Mouse (Mus musculus) limb, embryonic 13.5 days (tissue): ENCODE data around the gene Tedc2. TPM values are rescaled to one million over a fixed set of nuclear protein-coding genes. Genes with fewer than 3 reads are reported as not detected.

Experiments
- ATAC-seq: fragments of 200-750 bp; cut with Nextera tagmentation; 2 replicates; pipeline ENCODE4 v1.8.0; 2017; ENCODE audit warnings: low read depth, moderate number of reproducible peaks, moderate TSS enrichment; ENCODE audit not compliant: low FRiP score
- H3K27ac ChIP-seq: fragments of 300-500 bp; sonication (generic); 2 replicates; pipeline ENCODE4 v1.5.1; 2015; ENCODE audit warnings: inconsistent platforms, mild to moderate bottlenecking, moderate library complexity
- H3K27me3 ChIP-seq: fragments of 300-500 bp; sonication (generic); 2 replicates; pipeline ENCODE4 v1.6.1; 2015; ENCODE audit warnings: mild to moderate bottlenecking, inconsistent platforms
- H3K36me3 ChIP-seq: fragments of 300-500 bp; sonication (generic); 2 replicates; pipeline ENCODE4 v1.6.1; 2015; ENCODE audit warnings: inconsistent platforms, mild to moderate bottlenecking, moderate library complexity
- H3K4me1 ChIP-seq: fragments of 300-500 bp; sonication (generic); 2 replicates; pipeline ENCODE4 v1.6.1; 2015; ENCODE audit warnings: inconsistent platforms
- H3K4me2 ChIP-seq: fragments of 300-500 bp; sonication (generic); replicated peaks from 2 replicates; pipeline ENCODE4 v1.6.1; 2015; ENCODE audit warnings: inconsistent platforms, mild to moderate bottlenecking, moderate library complexity
- H3K4me3 ChIP-seq: fragments of 300-500 bp; sonication (generic); 2 replicates; pipeline ENCODE4 v1.5.1; 2015; ENCODE audit warnings: moderate library complexity, mild to moderate bottlenecking, inconsistent platforms
- H3K9ac ChIP-seq: fragments of 300-500 bp; sonication (generic); 2 replicates; pipeline ENCODE4 v1.6.1; 2015; ENCODE audit warnings: mild to moderate bottlenecking, inconsistent platforms
- H3K9me3 ChIP-seq: fragments of 300-500 bp; sonication (generic); 2 replicates; pipeline ENCODE4 v1.6.1; 2016; ENCODE audit warnings: inconsistent platforms
- WGBS: fragments of 180-500 bp; shearing (Covaris S2); methylation state at CpG from one replicate; pipeline ENCODE4 v1.1.7; 2015; 5-methylcytosine and 5-hydroxymethylcytosine counted together
- polyA plus RNA-seq: library from polyadenylated mRNA; unstranded; fragments of >200 nt; fragmentation: Nextera tagmentation; extraction: Ambion mirVana; gene quantifications from 2 replicates; pipeline ENCODE4 v1.2.1, GENCODE M21; 2015

The Tedc2 gene
- polyA plus RNA-seq, 1 experiment from 2014 or later: 16.3 TPM

DNA sequence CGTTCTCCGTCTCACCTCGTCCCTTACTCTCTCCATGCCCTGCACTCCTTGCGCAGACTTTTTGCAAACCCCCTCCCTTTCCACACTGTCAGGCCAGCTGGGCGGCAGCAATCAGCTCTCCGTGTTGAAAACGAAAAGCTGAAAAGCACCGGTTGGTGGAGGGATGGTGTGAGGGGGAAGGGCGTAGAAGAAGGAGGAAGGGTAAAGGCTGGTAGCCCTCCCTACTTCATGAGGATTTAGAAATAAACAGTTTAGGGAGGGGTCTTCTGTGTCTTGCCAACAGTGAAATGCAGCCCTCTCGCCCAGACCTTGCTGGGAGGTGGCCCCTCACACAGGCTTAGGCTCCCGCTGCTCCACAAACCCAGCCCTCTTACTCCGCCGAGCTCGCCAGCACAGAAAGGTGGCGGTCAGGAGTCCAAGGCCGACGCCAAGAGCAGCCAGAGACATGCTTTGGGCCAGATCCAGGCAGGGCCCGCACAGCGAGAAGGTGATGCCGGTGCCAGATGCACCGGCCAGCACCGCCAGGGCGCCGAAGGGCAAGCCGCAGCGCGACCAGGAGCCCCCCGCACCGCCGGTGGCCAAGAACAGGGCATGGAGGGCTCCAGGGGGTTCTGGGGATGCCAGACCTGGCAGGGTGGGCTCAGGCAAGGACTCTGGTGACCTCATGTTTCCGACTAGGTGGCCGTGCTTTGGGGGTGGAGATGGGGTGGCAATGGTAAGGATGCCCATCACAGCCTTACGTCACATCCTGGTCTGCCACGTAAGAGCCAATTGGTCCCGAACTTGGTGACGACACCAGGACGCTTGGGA, 8.8 kb downstream of the Tedc2 start:
- peak overlapping the region; percentile 97 for H3K27ac ChIP-seq
- no peaks in the 10 kb centered on the region for H3K9me3 ChIP-seq
- peaks cover 26% of the 10 kb centered on the region for H3K36me3 ChIP-seq
- H3K4me2 ChIP-seq: peak overlapping the region; percentile 98
- H3K4me3 ChIP-seq: peak overlapping the region; percentile 56
- H3K27me3 ChIP-seq: no peaks in the 10 kb centered on the region
- under 1% methylated on average over 37 of the region's 37 CpGs for WGBS
- peak; percentile 8 for ATAC-seq
- H3K9ac ChIP-seq: peak overlapping the region; percentile 82
- peaks cover 50% of the 10 kb centered on the region for H3K4me1 ChIP-seq

DNA sequence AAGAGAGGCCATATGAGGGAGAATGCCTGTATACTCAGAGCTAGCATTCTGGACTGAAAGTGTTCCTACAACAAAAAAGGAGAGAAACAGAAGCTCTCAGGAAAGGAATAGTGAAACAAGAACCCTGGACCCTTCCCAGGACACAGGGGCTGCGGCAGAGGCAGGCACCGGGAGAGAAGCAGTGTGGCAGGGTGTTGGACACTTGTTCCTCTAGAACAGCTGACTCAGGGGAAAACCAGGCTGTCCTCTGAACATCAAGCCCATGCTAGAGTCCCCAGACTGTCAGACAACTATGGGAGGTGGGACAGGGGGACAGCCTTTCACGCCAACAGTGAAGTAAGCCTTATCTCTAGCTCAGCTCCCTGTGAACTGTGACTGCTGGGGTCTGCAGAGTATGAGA, 10.1 kb downstream of the Tedc2 start:
- ATAC-seq: no peak
- Histone ChIP-seq H3K4me2 (peak overlapping the region; percentile 98), H3K27me3 (no peaks in the 10 kb centered on the region), H3K27ac (peak overlapping the region; percentile 97), H3K4me3 (0 out of 2 replicates have a peak overlapping the region, but pooled peaks have one; percentile 56), H3K4me1 (peaks cover 62% of the 10 kb centered on the region), H3K9ac (0 out of 2 replicates have a peak overlapping the region, but pooled peaks have one; percentile 82), H3K9me3 (no peaks in the 10 kb centered on the region), H3K36me3 (peaks cover 14% of the 10 kb centered on the region)
- 68% methylated on average over 3 of the region's 3 CpGs for WGBS

DNA sequence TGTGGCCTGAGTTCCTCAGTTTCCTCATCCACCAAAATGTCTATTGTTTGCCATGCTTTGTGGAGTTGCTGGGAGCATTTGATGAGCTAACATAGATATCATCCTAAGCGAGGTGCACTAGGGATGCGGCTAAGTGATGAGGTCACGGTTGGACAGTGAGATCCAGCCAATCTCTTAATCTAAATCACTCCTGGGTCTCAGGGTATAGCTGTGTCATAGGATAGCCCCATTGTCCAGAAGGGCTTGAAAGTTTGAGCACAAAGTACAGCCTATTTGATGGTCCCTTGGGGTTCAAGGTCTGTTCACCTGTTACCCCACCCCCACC, 10.8 kb downstream of the Tedc2 start:
- no peak for ATAC-seq
- 78% methylated on average over 3 of the region's 3 CpGs for WGBS
- Histone ChIP-seq H3K9me3 (no peaks in the 10 kb centered on the region), H3K4me3 (peak overlapping the region; percentile 69; the same call in 1 of the 2 replicates), H3K4me1 (peaks cover 65% of the 10 kb centered on the region), H3K36me3 (peaks cover 7% of the 10 kb centered on the region), H3K27me3 (no peaks in the 10 kb centered on the region), H3K4me2 (peak overlapping the region; percentile 98), H3K27ac (peak overlapping the region; percentile 97), H3K9ac (no peak overlapping the region)

DNA sequence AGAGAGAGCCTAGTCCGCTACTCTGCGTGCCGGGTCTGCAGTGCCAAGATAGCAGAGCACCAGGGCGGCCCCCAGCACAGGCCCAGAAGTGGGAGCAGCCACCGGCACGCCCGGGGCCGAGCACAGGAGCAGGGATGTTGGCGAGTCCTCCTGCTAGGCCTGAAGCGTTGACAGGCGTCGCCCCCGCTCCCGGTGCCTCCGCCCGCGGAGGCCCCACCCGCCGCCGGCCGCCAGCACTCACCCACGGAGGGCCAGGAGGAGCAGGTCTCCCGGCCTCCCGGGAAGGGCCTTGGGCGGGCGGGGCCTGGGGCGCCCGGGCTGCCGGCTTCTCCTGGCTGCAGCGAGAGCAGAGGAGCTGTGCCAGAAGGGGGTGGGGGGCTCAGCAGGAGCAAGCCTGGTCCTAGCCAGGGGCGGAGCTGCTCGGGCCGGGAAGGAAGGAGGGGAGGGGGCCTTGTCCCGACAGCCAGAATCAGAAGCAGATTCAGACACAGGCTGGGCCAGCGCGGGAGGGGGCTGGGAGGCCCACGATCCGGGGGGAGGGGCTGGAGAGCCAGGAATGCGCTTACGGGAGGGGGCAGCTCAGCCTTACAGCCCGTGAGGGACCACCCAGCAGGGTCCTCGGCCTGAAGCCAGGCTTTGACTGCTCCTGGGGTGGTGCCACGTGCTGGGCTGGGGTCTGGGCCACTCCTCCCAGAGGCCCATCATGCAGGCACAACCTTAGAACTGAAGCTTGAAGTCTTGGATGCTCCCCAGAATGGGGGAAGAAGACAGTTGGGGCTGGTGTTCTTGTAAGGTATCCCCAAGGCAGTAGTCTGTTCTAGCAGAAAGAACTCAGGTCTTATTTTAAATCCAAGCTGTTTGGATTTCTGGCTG, 11.4 kb downstream of the Tedc2 start, which contains the start of gene Ntn3:
Gene Ntn3, minus strand, starts transcription at position 489 of the 873 bp plus-strand sequence.
- Histone ChIP-seq H3K36me3 (0 out of 2 replicates have a peak, but pooled peaks cover under 1% of the 10 kb centered on the region), H3K27ac (peak within 1 kb of the TSS; percentile 97), H3K27me3 (no peaks in the 10 kb centered on the region), H3K9me3 (no peaks in the 10 kb centered on the region), H3K4me2 (peak within 1 kb of the TSS; percentile 98), H3K4me1 (peaks cover 71% of the 10 kb centered on the region), H3K4me3 (peak within 1 kb of the TSS; percentile 69), H3K9ac (peak within 1 kb of the TSS; percentile 88)
- WGBS: under 1% methylated on average over 38 of the region's 43 CpGs
- peak; percentile 86 for ATAC-seq

DNA sequence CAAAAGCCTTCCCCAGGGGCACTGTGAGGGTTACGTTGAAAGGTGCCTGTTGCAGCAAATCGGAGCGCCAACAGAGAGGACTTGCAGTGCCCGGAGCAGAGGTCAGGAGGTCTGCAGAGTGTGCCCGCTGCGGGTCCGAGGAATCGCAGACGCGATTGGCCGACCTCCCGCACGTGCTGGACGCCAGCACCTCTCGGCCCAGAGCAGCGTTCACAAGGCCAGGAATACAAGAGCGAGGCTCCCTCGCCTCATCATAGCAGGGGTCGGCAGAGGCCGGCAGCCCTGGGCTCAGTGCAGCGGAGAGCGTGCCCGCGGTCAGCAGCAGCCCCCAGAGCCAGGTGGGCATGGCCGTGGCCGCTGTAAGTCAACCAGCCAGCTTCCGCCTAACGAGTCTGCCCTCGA, 12.0 kb downstream of the Tedc2 start:
- Histone ChIP-seq H3K27me3 (no peaks in the 10 kb centered on the region), H3K4me3 (peak overlapping the region; percentile 69), H3K9me3 (no peaks in the 10 kb centered on the region), H3K36me3 (no peaks in the 10 kb centered on the region), H3K4me2 (peak overlapping the region; percentile 98), H3K4me1 (peaks cover 77% of the 10 kb centered on the region), H3K27ac (peak overlapping the region; percentile 97), H3K9ac (peak overlapping the region; percentile 88)
- under 1% methylated on average over 29 of the region's 29 CpGs for WGBS
- no peak for ATAC-seq

DNA sequence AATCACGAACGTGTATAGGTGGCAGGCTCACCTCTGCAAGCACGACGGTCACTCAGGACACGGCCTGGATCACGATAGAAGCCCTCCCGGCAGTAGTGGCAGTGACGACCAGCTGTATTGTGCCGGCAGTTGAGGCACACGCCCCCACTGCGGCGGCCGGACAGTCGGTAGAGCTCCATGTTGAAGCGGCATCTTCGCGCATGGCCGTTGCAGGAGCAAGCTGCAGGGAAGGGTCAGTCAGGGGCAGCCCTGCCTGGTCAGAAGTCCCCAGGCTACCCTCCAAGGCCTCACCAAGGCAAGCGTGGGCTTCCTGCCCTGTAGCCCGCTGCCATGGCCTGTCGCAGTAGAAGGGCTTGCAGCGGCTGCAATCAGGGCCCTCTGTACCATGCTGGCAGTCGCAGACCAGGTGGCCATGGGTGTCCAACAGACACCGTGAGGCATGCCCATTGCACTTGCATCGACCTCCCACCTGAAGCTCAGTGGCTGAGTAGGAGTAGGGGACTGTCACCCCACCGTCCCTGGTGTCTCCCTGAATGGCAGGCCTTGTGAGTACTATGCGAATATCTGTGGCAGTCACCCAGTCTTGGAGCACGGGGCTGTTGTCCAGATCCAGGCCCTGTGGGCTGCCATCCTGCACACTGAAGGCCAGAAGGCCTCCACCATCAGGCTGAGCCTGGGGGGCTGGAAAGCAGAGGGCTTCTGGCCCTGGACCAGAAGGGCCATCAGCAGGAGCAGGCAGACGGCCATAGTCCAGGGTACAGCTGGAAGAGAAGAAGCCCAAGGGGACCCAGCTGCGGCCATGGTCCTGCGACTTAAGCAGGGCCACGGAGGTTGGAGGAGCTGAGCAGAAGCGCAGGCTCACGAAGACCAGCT, 12.6 kb downstream of the Tedc2 start:
- no peak for ATAC-seq
- Histone ChIP-seq H3K9ac (peak overlapping the region; percentile 88), H3K4me2 (peak overlapping the region; percentile 98), H3K9me3 (no peaks in the 10 kb centered on the region), H3K4me1 (peaks cover 81% of the 10 kb centered on the region), H3K36me3 (no peaks in the 10 kb centered on the region), H3K27me3 (no peaks in the 10 kb centered on the region), H3K4me3 (peak overlapping the region; percentile 69), H3K27ac (peak overlapping the region; percentile 97)
- 54% methylated on average over 34 of the region's 34 CpGs for WGBS

DNA sequence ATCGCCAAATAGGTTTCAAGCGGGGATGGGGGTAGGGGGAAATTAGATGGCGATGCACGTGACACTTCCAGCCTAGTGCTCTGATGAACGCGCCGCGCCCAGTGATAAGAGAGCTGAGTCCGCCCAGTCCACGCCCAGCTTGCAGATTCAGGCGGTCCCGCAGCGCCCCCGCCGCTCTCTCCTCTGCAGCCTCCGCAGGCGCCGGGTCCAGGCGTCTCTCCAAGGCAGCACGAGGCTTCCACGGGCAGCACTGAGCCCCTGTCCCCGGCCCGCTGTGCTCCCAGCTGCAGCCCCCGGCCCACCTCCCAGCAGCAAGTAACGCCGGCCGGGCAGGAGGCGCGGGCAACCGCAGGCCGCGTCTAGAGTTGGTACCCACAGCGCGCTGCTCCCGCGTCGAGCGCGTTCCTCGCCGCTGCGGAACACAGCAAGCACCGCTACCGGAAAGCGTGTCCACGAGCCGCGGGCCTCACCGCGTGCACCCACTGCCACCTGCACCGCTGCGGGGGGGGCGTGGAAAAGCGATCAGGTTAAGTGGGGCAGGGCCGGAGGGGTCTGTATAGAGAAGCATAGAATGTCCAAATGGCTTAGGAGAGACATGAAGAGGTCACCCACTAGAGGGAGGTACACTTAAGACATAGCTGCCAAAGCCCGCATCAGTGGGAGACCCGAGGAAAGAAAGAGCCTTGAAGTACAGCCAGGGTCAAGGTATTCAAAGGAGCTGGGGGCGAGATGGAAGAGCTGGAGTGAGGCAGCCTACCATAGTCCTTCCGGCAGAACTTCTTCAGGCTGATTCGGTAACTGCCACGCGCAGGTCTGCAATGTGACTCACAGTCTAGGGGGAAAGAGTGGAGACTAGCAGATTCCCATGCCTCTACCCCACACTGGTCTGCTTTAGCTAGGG, 13.9 kb downstream of the Tedc2 start:
- H3K4me3 ChIP-seq: peak overlapping the region; percentile 69
- H3K4me2 ChIP-seq: peak overlapping the region; percentile 98
- H3K9me3 ChIP-seq: no peaks in the 10 kb centered on the region
- peaks cover 79% of the 10 kb centered on the region for H3K4me1 ChIP-seq
- no peak for ATAC-seq
- H3K9ac ChIP-seq: peak overlapping the region; percentile 88
- peak overlapping the region; percentile 52; the same call in 1 of the 2 replicates for H3K27ac ChIP-seq
- H3K27me3 ChIP-seq: no peaks in the 10 kb centered on the region
- WGBS: 5% methylated on average over 62 of the region's 62 CpGs
- no peaks in the 10 kb centered on the region for H3K36me3 ChIP-seq

DNA sequence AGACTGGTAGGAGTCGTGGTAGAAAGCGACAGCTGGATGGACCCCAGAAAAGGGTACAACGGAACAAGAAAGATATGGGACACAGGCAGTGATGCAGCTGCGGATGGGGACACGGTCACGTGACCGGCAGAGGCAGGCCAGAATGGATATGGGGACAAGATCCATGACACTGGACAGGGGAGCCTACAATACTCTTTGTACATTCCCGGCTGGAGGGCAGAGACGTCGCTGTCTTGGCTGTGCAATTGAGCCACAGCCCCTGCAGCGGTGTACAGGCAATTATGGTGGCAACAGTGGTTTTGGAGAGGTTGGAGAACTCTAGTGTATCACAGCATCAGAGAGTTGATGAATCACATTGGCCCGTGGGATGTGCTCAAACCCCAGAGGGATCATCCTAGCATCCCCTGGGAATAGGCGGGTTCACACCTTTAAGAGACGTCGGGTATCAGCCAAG, 14.7 kb downstream of the Tedc2 start:
- H3K27ac ChIP-seq: 0 out of 2 replicates have a peak overlapping the region, but pooled peaks have one; percentile 52
- no peaks in the 10 kb centered on the region for H3K27me3 ChIP-seq
- no peak for ATAC-seq
- H3K4me2 ChIP-seq: peak overlapping the region; percentile 98
- H3K9me3 ChIP-seq: no peaks in the 10 kb centered on the region
- H3K9ac ChIP-seq: peak overlapping the region; percentile 88
- H3K4me3 ChIP-seq: peak overlapping the region; percentile 69
- peaks cover 72% of the 10 kb centered on the region for H3K4me1 ChIP-seq
- H3K36me3 ChIP-seq: no peaks in the 10 kb centered on the region
- WGBS: 7% methylated on average over 15 of the region's 15 CpGs

- Histone ChIP-seq H3K36me3 (no peaks in the 10 kb centered on the region), H3K9ac (peak within 1 kb of the TSS; percentile 88), H3K4me2 (peak within 1 kb of the TSS; percentile 98), H3K27me3 (no peaks in the 10 kb centered on the region), H3K4me1 (peaks cover 66% of the 10 kb centered on the region), H3K4me3 (peak within 1 kb of the TSS; percentile 69), H3K27ac (peak within 1 kb of the TSS; percentile 52; the same call in 1 of the 2 replicates), H3K9me3 (no peaks in the 10 kb centered on the region)
- peak; percentile 55 for ATAC-seq
- under 1% methylated on average over 62 of the region's 65 CpGs for WGBS
These were observed 15.3 kb downstream of the Tedc2 start, which contains the start of gene Tbc1d24 for GRCm38 (mm10) chr17:24205284-24205888. TSS of gene Tbc1d24 (minus strand) at chr17:24205562.

DNA sequence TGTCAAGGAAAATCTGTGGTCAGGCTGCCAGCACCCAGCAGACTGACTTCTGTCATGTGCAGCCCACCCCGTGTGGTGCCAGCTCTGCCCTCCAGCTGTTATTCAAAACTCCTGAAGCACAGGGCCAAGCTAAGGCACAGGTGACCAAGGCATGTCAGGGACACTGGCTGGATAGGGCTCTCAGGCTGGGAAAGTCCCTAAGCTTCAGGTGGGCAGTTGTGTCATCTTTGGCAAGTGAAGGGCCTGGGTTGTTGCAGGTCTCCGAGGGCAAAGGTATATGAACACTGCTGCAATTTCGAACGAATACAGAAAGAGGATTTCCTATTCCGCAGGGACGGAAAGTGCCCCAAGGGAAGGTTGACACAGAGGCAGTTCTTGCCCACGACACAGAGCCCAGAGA, 15.8 kb downstream of the Tedc2 start:
- Histone ChIP-seq H3K4me3 (peak overlapping the region; percentile 69), H3K4me1 (peaks cover 61% of the 10 kb centered on the region), H3K36me3 (no peaks in the 10 kb centered on the region), H3K9ac (peak overlapping the region; percentile 88), H3K4me2 (peak overlapping the region; percentile 98), H3K27ac (no peak overlapping the region; the same call in 1 of the 2 replicates), H3K9me3 (no peaks in the 10 kb centered on the region), H3K27me3 (no peaks in the 10 kb centered on the region)
- 8% methylated on average over 7 of the region's 7 CpGs for WGBS
- no peak for ATAC-seq
